Mouse (Mus musculus) sigmoid colon, adult 10 weeks (tissue): ENCODE data around the gene Slamf6. TPM values are rescaled to one million over a fixed set of nuclear protein-coding genes. Genes with fewer than 3 reads are reported as not detected.

ENCODE experiments used
- polyA plus RNA-seq: library from polyadenylated mRNA; stranded (reverse); fragments of 350-450 nt; fragmentation: Illumina TruSeq; extraction: RNeasy Lipid Tissue Mini Kit (QIAGEN cat#74804); gene quantifications from one replicate; pipeline ENCODE4 v1.2.3, GENCODE M21; 2014; ENCODE audit warnings: low read depth, low replicate concordance

Gene Slamf6
- polyA plus RNA-seq: 4.9 TPM

DNA sequence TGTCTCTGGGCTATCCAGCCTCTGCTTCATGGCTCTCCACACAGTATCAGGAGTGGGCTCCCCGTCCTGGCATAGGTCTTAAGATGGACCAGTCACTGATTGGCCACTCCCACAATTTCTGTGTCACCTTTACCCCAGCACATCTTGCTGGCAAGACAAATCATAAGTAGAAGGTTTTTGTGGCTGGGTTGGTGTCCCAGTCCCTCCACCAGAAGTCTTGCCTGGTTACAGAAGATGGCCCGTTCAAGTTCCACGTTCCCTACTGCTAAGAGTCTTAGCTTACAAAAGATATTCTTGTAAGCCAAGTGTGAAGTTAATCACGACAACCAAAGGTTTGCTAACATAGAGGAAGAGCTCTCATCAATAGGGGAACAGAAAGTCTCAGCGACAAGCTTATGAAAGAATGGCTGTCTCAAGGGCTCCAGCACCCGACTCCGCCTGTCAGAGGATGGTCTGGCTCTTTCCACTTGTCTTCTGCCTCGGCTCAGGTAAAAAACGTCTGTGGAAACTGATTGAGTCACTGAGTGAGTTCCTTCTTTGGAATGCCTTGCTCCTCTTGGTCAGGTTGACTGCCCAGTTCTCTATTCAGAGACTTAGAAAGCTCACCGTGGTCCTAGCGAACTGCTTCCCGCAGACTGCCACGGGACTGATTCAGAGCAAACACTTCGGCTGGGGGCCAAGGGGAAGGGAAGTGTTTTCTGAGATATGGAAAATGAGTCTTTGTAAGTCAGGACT, at the start of gene Slamf6:
Gene Slamf6 (plus strand): TSS at position 211 of the 735 bp plus-strand sequence.

DNA sequence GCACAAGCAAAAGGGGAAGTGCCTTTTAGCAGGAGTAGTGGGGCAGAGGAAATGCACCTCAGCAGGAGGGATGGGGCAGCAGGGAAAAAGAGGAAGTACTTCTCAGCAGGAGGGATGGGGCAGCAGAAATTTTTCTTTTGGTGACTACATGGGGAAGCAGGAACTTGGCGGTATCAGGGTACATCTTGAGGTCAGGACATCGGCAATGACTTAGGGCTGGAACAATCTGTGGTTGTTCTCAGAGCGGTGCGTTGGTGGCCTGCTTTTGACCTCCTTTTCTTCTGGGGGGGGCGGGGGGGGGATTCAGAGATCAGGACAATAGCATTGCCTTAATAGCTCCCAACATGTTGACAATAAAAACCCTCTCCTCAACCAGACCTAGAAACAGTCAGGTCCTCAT, 22.0 kb upstream of the Slamf6 start, which contains the start of gene Gm10521:
Gene Gm10521 (plus strand): TSS at position 301 of the 400 bp plus-strand sequence.

Other genes with a start within 250 kb of the Slamf6 start
- 22.7 TPM for gene Cd48, start 235.5 kb upstream of the Slamf6 start, polyA plus RNA-seq
- 0.66 TPM for gene Slamf1, start 150.4 kb upstream of the Slamf6 start, polyA plus RNA-seq
- gene Cd84, start 77.8 kb upstream of the Slamf6 start, polyA plus RNA-seq: 22.0 TPM
- gene Gm10521, start 21.9 kb upstream of the Slamf6 start, polyA plus RNA-seq: 2.1 TPM
- gene Vangl2, start 110.9 kb downstream of the Slamf6 start, polyA plus RNA-seq: 1.4 TPM
- gene Nhlh1, start 140.1 kb downstream of the Slamf6 start, polyA plus RNA-seq: not detected
- 180 TPM for gene Copa, start 165.0 kb downstream of the Slamf6 start, polyA plus RNA-seq
- gene Ncstn, start 165.3 kb downstream of the Slamf6 start, polyA plus RNA-seq: 38.8 TPM
- gene Pex19, start 209.2 kb downstream of the Slamf6 start, polyA plus RNA-seq: 40.4 TPM
- 74.0 TPM for gene Dcaf8, start 230.6 kb downstream of the Slamf6 start, polyA plus RNA-seq